Mouse (Mus musculus) embryonic fibroblast, embryonic 13.5 days (primary cell): ENCODE data around the gene Ggt6.

Source experiments
- CTCF ChIP-seq: IDR thresholded peaks from 2 replicates; pipeline ENCODE4 v1.5.1; 2011; ENCODE audit warnings: mild to moderate bottlenecking, control low read depth, low read length, moderate library complexity, borderline replicate concordance; ENCODE audit not compliant: insufficient read depth
- POLR2A ChIP-seq: IDR thresholded peaks from 2 replicates; pipeline ENCODE4 v1.6.1; 2011; ENCODE audit warnings: low read depth, mild to moderate bottlenecking, control low read depth, low read length, moderate library complexity

DNA sequence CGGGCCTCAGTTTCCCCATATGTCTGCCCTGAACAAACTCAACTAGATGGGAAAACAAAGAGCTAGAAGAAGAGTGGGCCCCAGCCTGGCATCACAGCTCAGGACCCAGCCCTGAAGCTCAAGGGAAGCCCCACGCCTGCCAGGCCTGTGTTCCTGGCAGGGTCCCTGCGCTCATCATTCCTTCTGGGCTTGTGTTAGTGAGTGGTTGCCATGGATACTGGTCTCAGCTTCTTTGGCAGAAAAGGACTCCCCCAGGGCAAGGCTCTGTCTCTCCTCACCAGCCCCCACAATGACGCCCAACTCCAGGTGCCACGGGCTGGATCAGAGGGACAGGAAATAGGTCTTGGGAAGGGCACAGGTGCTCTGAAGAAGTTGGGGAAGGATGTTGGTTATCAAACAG lies 49.8 kb downstream of the Ggt6 start:
- TF ChIP-seq POLR2A (no peak), CTCF (no peak)
